Mouse (Mus musculus) 3134 (cell line): ENCODE data around the gene Zfp553.

Experiments
- DNase-seq: peaks from one replicate; pipeline ENCODE4 v3.0.0-alpha.2; 2011; ENCODE audit warnings: low spot score; ENCODE audit not compliant: insufficient read length; ENCODE audit errors: extremely low read depth

Gene Zfp553

GRCm38 (mm10) chr7:127270256-127270655 is 37.4 kb downstream of the Zfp553 start:
- no peak for DNase-seq

GRCm38 (mm10) chr7:127270666-127271065 is 37.8 kb downstream of the Zfp553 start:
- no peak for DNase-seq

- DNase-seq: no peak
These were observed 38.2 kb downstream of the Zfp553 start for GRCm38 (mm10) chr7:127271093-127271492.

GRCm38 (mm10) chr7:127272566-127272965 is 39.7 kb downstream of the Zfp553 start:
- no peak for DNase-seq

- DNase-seq: no peak
These were observed 40.5 kb downstream of the Zfp553 start for GRCm38 (mm10) chr7:127273118-127273923.

GRCm38 (mm10) chr7:127273925-127274789 is 41.3 kb downstream of the Zfp553 start, which contains the start of gene Sephs2:
Sephs2 (minus strand) TSS chr7:127274055.
- peak; percentile 86 for DNase-seq

GRCm38 (mm10) chr7:127276519-127276961 is 43.7 kb downstream of the Zfp553 start:
- DNase-seq: no peak

GRCm38 (mm10) chr7:127278311-127278710 is 45.5 kb downstream of the Zfp553 start:
- peak; percentile 35 for DNase-seq

- no peak for DNase-seq
These were observed 47.2 kb downstream of the Zfp553 start for GRCm38 (mm10) chr7:127280092-127280491.

- DNase-seq: no peak
These were observed 48.3 kb downstream of the Zfp553 start for GRCm38 (mm10) chr7:127281114-127281513.

GRCm38 (mm10) chr7:127282190-127282589 is 49.3 kb downstream of the Zfp553 start:
- no peak for DNase-seq

GRCm38 (mm10) chr7:127285154-127285553 is 52.3 kb downstream of the Zfp553 start:
- DNase-seq: no peak
